Mouse (Mus musculus) A20 (cell line): ENCODE measurements around the gene C2cd4a.

ENCODE experiments used
- DNase-seq: peaks from one replicate; pipeline ENCODE4 v3.0.0-alpha.2; 2011; ENCODE audit warnings: low read depth, low spot score

C2cd4a gene

GRCm38 (mm10) chr9:67792405-67792804 is 39.7 kb downstream of the C2cd4a start:
- no peak for DNase-seq

- DNase-seq, result no peak
These were observed 44.5 kb downstream of the C2cd4a start for GRCm38 (mm10) chr9:67787671-67788070.

GRCm38 (mm10) chr9:67786311-67786710 is 45.8 kb downstream of the C2cd4a start:
- DNase-seq, result no peak

- DNase-seq, result peak; percentile 25
These were observed 48.2 kb downstream of the C2cd4a start for GRCm38 (mm10) chr9:67783925-67784324.

GRCm38 (mm10) chr9:67783464-67783863 is 48.7 kb downstream of the C2cd4a start:
- no peak for DNase-seq

GRCm38 (mm10) chr9:67782786-67783185 is 49.3 kb downstream of the C2cd4a start:
- DNase-seq, result no peak
